Mouse (Mus musculus): ENCODE measurements around the gene Ly6g6e.

Ly6g6e gene

GRCm38 (mm10) chr17:35077285-35077684, 583 bp downstream of the Ly6g6e start:
- peak in 1 of 2 experiments; percentile 39 for DNase-seq

GRCm38 (mm10) chr17:35077786-35078233, 1.1 kb downstream of the Ly6g6e start, which contains the start of gene Ly6g6d:
Ly6g6d (minus strand) TSS chr17:35078065.
- peak; percentile 76 to 86 for DNase-seq

- no peak for DNase-seq
These were observed 3.1 kb downstream of the Ly6g6e start for GRCm38 (mm10) chr17:35079778-35080177.

GRCm38 (mm10) chr17:35080248-35080647, 3.5 kb downstream of the Ly6g6e start:
- DNase-seq = no peak

GRCm38 (mm10) chr17:35080710-35081109, 4.0 kb downstream of the Ly6g6e start:
- no peak for DNase-seq

- DNase-seq = no peak
These were observed 6.3 kb downstream of the Ly6g6e start for GRCm38 (mm10) chr17:35082841-35083576.

GRCm38 (mm10) chr17:35083929-35084497, 7.3 kb downstream of the Ly6g6e start:
- DNase-seq = no peak

GRCm38 (mm10) chr17:35085208-35085865, 8.6 kb downstream of the Ly6g6e start, which contains the start of gene Ly6g6f:
Ly6g6f (minus strand) TSS chr17:35085610.
- DNase-seq = no peak

- no peak for DNase-seq
These were observed 11.4 kb downstream of the Ly6g6e start for GRCm38 (mm10) chr17:35088151-35088550.

GRCm38 (mm10) chr17:35088825-35089644, 12.3 kb downstream of the Ly6g6e start, which contains the start of gene Abhd16a:
Abhd16a (plus strand) TSS chr17:35089263.
- DNase-seq = peak; percentile 96 to 98

GRCm38 (mm10) chr17:35090166-35090932, 13.6 kb downstream of the Ly6g6e start:
- no peak for DNase-seq

GRCm38 (mm10) chr17:35092403-35093198, 15.9 kb downstream of the Ly6g6e start:
- no peak for DNase-seq

- DNase-seq = no peak
These were observed 18.0 kb downstream of the Ly6g6e start for GRCm38 (mm10) chr17:35094475-35095365.

- DNase-seq = no peak
These were observed 19.9 kb downstream of the Ly6g6e start for GRCm38 (mm10) chr17:35096597-35096996.

GRCm38 (mm10) chr17:35097164-35097655, 20.5 kb downstream of the Ly6g6e start:
- DNase-seq = peak; percentile 69 to 75

- DNase-seq = peak; percentile 60 to 78
These were observed 23.6 kb downstream of the Ly6g6e start for GRCm38 (mm10) chr17:35100196-35100765.

- DNase-seq = no peak
These were observed 24.5 kb downstream of the Ly6g6e start for GRCm38 (mm10) chr17:35101161-35101560.

- DNase-seq = no peak
These were observed 25.6 kb downstream of the Ly6g6e start for GRCm38 (mm10) chr17:35102299-35102698.

- DNase-seq = peak; percentile 52 to 68
These were observed 26.6 kb downstream of the Ly6g6e start for GRCm38 (mm10) chr17:35103221-35103690.
